Mouse (Mus musculus) mouse embryonic stem cell (cell line): ENCODE results near the gene Pusl1.

Experiments used
- in situ Hi-C, 2 experiments: fragments of 300-500 bp; cut with MboI; formaldehyde crosslinking; loops; 1 replicate in 1 of 2; 3 replicates in 1 of 2; pipeline ENCODE4 v1.14.3; 2019 to 2020; ENCODE audit warnings: low sequenced_read_pairs in 2 of 2, low pct_unique_long_range_greater_than_20kb in 1 of 2, mixed read lengths in 1 of 2; ENCODE audit not compliant: unreplicated experiment in 1 of 2

Pusl1 gene

DNA sequence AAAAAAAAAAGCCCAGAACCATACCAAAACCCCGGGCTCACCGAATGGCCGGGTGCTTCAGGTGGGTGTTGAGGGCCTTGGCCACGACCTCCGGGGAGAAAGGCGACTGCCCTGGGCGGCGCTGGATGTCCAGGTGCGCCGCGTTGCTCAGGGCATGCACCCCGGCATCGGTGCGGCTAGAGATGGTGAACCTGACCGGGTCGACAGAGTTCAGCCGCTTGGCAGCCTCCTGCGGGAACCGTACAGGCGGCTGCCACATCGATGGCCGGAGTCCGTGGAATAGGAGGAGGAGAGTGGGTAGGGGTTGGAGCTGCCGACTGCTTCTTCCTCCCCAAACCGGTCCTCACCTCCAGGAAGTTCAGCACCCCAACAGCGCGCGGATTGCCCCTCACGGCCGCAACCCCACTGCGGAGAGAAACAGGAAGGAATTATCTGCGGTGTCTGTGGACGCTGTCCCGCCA, 540 bp downstream of the Pusl1 start:
- in situ Hi-C loops: no loop called here

DNA sequence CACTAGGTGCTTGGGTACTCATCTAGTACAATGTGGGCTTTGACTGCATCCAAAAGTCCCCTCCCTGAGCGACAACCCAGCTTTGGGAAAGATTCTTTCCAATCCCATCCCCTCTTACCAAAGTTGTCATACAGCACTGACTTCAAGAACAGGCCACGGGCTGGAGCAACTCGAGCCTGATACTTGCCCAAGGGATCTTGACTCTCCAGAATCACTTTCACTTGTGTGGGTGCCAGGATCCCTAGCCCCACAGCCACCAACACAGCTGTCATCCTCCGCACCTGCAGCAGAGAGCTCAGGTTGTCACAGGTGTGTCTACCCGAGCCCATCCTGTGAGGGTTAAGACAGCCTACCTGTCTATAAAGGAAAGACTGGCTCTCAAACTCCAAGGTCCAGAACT, 2.3 kb downstream of the Pusl1 start:
- in situ Hi-C loops: no loop called here

DNA sequence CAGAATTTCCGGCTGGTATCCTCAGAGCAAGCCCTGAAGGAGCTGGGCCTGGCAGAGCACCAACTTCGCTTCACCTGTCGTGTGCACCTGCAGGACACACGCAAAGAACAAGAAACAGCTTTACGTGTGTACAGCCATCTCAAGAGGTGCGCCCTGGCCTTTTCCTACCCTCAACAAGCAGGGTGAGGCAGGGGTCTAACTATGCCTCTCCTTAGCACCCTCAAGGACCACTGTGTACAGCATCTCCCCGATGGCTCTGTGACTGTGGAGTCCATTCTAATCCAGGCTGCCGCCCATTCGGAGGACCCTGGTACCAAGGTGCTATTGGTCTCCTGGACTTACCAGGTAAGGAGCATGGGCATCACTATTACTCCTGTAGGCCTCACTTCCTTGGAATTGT, 3.4 kb downstream of the Pusl1 start:
- in situ Hi-C loops: no loop called here

GRCm38 (mm10) chr4:155887674-155888073, 3.9 kb downstream of the Pusl1 start:
- in situ Hi-C loops: no loop called here

DNA sequence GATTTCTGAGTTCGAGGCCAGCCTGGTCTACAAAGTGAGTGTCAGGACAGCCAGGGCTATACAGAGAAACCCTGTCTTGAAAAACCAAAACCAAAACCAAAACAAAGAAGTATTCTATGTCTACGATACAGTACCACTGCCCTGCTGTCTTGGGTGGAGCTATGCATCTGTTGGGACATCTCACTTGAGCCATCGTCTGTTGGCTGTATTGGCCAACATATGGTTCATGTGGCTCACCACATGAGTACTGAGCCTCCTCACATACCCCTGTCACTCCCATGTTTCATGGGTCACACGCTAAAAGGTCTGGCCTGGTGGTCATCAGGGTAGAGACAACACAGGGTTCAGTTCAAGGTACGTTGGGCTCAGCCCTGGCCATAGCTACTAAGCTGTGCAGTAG, 5.3 kb downstream of the Pusl1 start:
- in situ Hi-C loops: no loop called here

GRCm38 (mm10) chr4:155883587-155883986, 8.0 kb downstream of the Pusl1 start:
- in situ Hi-C loops: no loop called here

DNA sequence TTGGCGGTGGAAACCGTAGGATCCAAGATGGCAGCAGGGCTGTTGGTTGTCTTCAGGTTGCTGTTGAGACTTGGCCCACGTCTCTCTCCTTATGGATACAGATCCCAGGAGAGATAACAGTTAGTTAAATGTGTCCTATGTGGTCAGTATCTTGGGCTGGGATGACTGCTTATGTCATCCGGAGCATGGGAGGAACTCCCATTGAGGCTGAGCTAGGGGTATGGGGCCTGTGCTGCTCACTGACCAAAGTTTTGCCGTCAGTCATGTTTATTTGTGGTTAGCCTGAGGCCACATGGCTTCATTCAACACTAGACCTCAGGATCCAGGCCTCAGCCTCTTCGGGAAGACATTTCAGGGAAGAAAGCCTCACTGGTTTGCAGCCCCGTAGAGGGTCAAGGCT, 20.2 kb downstream of the Pusl1 start:
- in situ Hi-C loops: no loop called here

DNA sequence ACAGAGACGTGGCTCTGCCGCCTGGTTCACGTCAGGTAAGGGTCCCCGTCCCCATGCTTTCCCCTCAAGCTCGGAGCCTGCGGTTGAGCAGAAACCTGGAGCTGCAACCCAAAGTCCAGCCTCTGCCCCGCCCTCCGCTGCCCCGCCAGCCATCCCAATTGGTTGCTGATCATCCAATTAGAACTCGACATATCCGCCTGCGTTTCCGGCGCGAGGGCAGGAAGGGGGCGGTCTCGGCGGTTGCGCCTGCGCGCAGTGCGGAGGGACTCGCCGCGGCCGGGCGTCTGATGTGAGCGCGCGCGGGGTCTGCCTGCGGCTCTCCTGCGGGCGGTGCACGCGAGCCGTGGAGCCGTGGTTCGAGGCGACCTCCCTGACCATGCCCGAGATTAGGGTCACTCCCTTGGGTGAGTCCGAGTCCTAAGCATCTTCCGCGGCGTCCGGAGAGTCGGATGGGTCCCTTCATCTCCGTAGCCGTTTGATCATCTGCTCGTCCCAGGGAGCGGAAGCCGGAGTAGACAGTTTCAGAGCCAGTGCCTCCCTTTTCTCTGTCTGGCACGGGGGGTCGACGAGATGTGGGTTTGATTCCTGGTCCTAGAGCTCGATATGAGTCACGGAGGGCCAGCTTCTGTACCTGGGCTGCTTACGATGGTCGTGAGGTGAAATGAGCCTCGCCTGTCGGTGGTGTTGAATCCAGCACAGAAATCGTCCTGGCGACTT, 22.1 kb downstream of the Pusl1 start, which contains the start of the genes Cptp and Ints11:
Gene Cptp (minus strand): TSS at position 124 of the 717 bp plus-strand sequence.
Gene Ints11 (plus strand): TSS at position 230 of the 717 bp plus-strand sequence.
- in situ Hi-C loops: no loop called here

- in situ Hi-C loops: no loop called here
Observed at GRCm38 (mm10) chr4:155868614-155869298, 22.8 kb downstream of the Pusl1 start.

- in situ Hi-C loops: no loop called here
Observed at GRCm38 (mm10) chr4:155863001-155863400, 28.6 kb downstream of the Pusl1 start, which contains the start of gene Tas1r3. Gene Tas1r3 (minus strand): TSS chr4:155863362.

- in situ Hi-C loops: no loop called here
Observed at GRCm38 (mm10) chr4:155861787-155862186, 29.8 kb downstream of the Pusl1 start.

DNA sequence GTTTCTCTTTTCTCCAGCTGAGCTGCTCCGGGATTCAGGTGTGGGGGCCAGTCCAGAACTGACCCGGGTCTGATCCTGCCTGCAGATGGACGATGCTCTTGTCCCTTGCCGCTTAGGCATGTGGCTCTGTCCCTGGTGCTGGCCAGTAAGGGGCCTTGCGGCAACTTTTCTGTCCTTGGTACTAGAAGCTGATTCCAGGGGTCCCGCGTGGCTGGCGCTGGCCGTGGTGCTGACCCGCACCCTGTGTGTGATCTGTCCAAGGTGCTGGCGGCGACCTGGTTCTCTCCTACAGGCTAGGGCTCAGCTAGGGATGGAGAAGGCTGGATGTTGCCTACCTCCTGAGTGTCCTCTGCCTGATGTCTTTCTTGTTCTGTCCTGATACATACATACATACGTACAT, 32.3 kb downstream of the Pusl1 start:
- in situ Hi-C loops: no loop called here

DNA sequence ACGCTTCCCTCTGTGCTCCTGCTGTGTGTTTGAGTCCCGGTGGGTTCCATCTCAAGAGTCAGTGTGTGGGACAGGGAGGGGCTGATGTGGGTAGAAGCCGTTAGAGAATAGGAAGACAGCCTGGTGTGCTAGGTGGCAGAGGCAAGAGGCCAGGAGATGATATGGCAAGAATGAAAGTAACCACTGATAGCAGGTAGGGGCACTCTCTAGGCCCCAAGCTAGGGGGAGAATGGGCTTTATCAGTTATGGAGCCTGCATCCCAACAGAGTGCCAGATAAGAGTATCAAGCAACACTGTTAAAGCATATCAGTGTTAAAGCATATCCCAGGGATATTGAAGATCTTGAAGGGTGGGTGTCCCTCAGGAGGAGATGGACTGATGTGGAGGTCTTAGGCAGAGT, 34.7 kb downstream of the Pusl1 start:
- in situ Hi-C loops: no loop called here

- in situ Hi-C loops: no loop called here
Observed at GRCm38 (mm10) chr4:155856071-155856470, 35.5 kb downstream of the Pusl1 start.

DNA sequence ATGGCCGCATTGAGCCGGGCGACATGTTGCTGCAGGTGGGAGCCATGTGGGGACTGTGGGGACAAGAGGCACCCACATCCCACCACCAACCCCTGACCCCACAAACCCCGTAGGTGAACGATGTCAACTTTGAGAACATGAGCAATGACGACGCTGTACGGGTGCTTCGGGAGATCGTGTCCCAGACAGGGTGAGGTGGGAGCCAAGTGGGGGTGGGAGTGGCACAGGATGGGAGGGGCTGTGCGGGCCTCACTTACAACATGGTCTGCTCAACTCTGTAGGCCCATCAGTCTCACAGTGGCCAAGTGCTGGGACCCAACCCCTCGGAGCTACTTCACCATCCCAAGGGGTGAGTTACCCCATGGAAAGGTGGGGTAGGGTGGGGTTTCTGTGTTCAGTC, 36.6 kb downstream of the Pusl1 start:
- in situ Hi-C loops: no loop called here

DNA sequence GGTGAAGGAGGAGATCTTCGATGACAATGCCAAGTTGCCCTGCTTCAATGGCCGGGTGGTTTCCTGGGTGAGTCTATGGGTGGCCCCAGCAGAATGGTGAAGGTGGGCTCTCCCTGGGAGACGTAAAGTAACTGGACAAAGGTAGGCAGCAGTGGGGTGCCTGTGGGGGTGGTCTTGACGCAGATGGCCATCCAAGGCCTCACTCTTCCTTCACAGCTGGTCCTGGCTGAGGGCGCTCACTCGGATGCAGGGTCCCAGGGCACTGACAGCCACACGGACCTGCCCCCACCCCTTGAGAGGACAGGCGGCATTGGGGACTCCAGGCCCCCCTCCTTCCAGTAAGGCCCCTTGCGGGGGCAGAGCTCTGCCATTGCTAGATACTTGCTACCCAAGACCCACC, 38.2 kb downstream of the Pusl1 start:
- in situ Hi-C loops: no loop called here

DNA sequence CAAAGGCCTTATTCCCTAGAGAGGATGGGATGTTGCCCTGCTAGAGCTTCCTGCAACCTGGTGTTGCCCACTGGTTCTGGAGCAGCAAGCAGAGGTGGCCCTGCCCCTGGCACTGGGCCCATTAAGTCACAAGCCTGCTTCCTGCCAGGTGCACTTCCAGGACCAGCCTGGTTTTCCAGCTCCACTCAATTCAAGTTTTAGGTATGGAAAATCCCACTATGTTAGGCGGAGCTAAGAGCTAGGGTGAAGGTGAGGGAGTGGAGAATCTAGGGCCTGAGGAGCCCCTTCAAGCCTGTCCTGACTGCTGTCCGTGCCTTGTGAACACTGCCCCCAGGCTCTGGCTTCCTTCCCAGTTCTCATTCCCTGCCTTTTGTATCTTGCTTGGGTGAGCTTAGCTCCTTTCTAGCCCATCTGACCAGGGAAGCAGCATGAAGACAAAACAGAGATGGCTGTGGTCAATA, 39.6 kb downstream of the Pusl1 start:
- in situ Hi-C loops: no loop called here

- in situ Hi-C loops: no loop called here
Observed at GRCm38 (mm10) chr4:155851368-155851767, 40.2 kb downstream of the Pusl1 start.

DNA sequence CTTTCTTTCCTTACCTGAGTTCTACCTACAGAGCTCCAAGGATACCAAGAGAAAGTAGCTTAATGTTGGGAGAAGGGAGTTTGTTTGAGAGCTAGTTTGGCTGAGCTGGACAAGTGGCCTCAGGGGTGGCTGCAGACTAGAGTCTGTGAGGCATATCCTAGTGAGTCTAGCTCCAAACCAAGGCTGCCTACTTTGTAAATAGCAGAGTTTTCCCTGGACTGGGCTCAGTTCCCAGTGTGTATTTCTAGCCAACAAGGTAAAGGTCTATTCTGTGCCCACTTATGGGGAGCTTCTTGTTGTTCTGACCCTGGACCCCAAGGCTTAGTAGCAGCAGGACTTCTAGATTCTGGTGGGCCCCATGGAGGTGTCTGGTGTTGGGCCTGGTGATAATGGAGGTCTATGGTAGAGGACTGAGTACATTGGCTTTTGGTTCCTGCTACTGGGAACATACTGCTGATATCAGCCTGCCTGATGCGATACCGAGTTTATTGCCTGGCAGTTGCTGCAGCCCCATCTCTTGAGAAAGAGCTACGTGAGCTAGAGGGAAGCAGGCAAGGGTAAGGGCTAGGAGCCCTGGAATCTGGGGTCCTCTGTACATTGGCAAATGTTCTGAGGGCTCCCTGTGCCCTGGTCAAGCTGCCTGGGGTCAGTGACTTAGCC, 41.7 kb downstream of the Pusl1 start:
- in situ Hi-C loops: no loop called here
